Mouse (Mus musculus): ENCODE measurements around the gene Sppl3.
A peak's percentile ranks its signal among the peaks of the same experiment; 100 is the strongest.

Sppl3 gene

DNA sequence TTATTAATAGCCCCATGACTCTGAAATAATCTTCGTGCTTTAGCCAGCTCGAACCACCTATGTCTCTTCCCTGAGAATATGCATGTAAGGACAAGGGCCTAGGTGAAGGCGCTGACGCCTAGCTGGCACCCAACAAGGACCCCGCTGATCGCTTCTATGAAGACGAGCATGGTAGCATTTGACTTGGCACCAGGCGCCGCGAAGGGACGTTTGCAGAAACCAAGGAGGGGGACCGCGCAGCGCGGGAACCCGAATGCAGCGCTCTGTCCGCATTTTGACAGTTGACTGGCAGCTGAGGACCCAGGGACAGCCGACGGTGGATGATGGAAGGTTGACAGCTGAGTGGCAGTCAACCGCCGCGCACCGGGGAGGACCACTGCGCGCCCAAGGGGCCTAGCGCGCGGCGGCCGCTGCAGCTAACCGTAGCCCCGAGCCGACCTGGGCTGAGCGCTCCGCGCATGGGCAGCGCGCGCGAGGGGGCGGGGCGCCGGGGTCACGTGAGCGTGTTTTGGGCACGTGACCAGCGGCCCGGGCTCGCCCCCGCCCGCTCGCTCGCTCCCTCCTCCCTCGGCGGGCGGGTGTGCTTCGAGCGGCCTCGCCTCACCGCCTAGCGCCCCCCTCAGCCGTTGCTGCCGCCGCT, at the start of gene Sppl3:
TSS of gene Sppl3 (plus strand) at position 561 of the 640 bp plus-strand sequence.
- peak; percentile 95 for DNase-seq (ENCODE audit: low read depth, low spot score)

DNA sequence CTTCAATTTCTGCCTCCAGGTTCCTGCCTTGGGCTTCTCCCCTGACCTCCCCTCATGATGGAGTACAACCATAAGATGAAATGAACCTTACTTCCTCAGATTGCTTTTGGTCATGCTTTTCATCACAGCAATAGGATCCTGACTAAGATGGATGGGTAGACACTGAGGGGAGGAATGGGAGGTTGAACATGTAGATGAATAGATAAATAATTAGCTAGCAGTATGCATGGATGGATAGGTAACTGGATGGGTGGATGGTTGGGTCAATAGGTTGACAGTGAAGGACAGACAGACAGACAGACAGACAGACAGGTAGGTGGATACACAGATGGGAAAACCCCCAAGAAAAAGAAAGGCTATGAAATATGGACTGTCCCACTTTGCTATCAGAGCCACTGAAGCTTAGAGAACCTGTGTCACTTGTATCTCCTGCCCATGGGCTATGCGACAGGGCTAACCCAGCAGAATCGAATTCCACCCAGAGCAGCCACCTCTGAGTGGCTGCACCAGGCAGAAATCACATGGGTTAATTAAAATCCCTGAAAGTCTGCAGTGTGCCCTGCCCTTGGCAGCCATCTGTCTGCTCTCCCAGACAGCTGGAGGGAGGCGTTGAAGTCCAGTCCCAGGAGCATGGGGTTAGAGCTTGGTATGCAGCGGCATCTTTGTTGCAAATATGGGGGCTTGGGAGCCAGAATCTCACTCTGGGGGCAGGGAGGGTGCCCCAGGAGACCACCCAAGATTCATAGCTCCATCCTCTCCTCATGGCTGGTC, 49.2 kb upstream of the Sppl3 start:
- no peak for DNase-seq (ENCODE audit: low read depth, low spot score)

DNA sequence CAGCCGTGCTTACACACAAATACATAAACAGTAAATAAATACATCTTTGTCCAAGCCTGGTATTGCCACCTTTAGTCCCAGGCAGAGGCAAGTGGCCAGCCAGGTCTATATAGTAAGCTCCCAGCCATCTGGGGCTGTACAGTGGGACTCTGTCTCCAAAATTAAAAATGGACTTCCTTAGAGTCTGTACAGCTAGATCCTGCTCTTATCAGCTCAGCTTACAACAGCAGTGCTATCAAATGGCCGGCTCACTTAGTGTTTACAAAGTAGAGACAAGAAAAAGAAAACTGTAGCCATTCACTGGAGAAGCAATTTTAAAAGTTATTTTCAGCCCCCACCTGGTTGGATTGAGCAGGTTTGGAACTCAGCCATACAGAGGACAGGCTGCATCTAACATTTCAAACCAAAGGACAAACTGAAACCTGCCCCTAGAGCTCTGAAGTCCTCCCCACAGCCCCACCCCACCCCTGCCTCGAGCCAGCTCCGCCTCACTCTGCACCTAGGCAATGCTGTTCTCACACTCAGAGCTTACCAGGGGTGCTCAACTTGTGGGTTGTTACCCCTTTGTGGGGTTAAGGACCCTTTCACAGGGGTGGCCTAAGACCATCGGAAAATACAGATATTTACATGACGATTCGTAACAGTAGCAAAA, 46.5 kb upstream of the Sppl3 start:
- no peak for DNase-seq (ENCODE audit: low read depth, low spot score)

- no peak for DNase-seq (ENCODE audit: low read depth, low spot score)
Measured at GRCm38 (mm10) chr5:114964967-114965898, 45.7 kb upstream of the Sppl3 start.

GRCm38 (mm10) chr5:114967523-114968268, 43.2 kb upstream of the Sppl3 start:
- DNase-seq (ENCODE audit: low read depth, low spot score) = peak; percentile 46

GRCm38 (mm10) chr5:114968651-114969050, 42.3 kb upstream of the Sppl3 start:
- no peak for DNase-seq (ENCODE audit: low read depth, low spot score)

- no peak for DNase-seq (ENCODE audit: low read depth, low spot score)
Measured at GRCm38 (mm10) chr5:114969064-114969463, 41.9 kb upstream of the Sppl3 start.

- DNase-seq (ENCODE audit: low read depth, low spot score) = no peak
Measured at GRCm38 (mm10) chr5:114969609-114970215, 41.2 kb upstream of the Sppl3 start.

GRCm38 (mm10) chr5:114970824-114971227, 40.1 kb upstream of the Sppl3 start, which contains the start of gene Hnf1a:
Hnf1a (minus strand) TSS chr5:114971094.
- no peak for DNase-seq (ENCODE audit: low read depth, low spot score)

- no peak for DNase-seq (ENCODE audit: low read depth, low spot score)
Measured at GRCm38 (mm10) chr5:114972201-114972600, 38.7 kb upstream of the Sppl3 start.

DNA sequence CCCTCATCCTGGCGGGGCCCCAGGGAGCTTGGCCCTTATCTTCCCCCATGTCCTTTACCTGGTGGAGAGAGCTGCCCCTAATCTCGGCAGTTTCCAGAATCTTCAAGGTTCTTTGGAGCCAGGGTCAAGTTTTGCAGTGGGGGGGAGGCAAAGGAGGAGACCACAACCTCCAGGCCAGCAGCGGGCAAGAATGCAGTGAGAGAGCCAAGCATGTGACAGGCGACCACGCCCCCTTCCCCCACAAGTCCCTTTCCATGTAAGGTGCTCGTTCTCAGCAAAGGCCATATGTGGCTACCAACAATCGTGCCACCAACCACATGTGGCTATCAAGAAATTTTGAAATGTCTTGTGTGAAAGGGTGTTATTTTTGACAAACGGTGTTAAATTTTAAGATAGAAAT, 37.8 kb upstream of the Sppl3 start:
- no peak for DNase-seq (ENCODE audit: low read depth, low spot score)

DNA sequence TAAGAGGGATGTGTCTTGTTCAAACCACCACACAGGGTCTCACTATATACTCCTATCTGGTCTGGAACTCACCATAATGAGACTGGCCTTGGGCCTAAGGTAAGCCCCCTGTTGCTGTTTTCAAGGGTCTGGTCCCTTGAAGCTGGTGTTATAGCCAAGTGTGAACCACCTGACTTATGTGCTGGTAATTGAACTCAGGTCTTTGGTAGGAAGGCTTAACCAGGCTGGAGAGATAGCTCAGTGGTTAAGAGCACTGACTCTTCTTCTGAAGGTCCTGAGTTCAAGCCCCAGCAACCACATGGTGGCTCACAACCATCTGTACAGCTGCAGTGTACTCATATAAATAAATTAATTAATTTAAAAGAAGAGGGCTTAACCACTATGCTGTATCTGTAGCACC, 34.0 kb upstream of the Sppl3 start:
- no peak for DNase-seq (ENCODE audit: low read depth, low spot score)

DNA sequence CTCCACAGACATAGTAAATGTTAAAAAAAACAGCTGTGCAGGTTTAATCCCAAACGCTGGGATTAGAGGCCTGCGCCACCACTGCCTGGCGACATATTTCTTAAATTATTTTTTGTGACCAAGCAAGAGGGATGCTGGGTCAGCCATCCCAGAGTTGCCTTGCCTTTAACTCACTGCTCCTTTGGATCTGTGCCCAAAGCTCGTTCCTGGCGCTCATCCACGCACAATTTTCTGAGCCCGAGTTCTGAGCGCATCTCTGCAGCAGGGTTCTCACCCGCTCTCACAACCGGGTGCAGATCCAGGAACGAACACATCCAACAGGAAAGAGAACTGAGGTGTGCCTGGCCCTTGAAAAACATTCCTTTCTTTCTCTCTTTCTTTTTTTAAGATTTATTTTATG, 32.5 kb upstream of the Sppl3 start:
- no peak for DNase-seq (ENCODE audit: low read depth, low spot score)

DNA sequence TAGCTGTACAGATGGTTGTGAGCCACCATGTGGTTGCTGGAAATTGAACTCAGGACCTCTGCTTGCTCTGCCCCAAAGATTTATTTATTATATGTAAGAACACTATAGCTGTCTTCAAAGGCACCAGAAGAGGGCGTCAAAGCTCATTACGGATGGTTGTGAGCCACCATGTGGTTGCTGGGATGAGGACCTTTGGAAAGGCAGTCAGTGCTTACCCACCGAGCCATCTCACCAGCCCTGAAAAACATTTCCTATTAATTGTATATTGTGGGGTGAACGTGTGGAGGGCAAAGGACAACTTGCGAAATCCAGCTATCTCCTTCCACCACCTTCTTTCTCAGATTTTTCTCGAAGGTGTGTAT, 32.1 kb upstream of the Sppl3 start:
- peak; percentile 85 for DNase-seq (ENCODE audit: low read depth, low spot score)

- DNase-seq (ENCODE audit: low read depth, low spot score) = peak; percentile 72
Measured at GRCm38 (mm10) chr5:114979250-114980121, 31.5 kb upstream of the Sppl3 start.

GRCm38 (mm10) chr5:114980122-114980748, 30.7 kb upstream of the Sppl3 start:
- DNase-seq (ENCODE audit: low read depth, low spot score) = no peak

DNA sequence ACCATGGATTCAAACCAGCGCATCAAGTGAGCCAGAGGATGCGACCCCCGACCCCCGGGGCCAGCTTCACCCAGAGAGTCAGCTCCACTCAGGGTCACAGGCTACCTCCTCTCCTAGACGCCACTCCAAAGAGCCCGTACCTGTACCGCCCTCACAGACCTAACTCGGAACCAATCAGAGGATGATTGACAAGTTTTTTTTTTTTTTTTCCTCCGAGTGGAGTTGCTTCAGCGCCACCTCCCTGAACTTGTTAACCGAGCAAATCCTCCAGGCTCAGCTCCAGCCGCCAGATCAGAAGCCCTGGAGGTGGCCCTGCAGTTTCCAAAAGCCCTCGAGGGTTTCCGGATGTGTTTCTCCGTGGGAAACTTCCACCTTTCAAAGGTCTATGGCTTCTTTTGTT, 28.9 kb upstream of the Sppl3 start:
- no peak for DNase-seq (ENCODE audit: low read depth, low spot score)

- DNase-seq (ENCODE audit: low read depth, low spot score) = no peak
Measured at GRCm38 (mm10) chr5:114985074-114985473, 25.9 kb upstream of the Sppl3 start.

- DNase-seq (ENCODE audit: low read depth, low spot score) = no peak
Measured at GRCm38 (mm10) chr5:114996447-114996846, 14.5 kb upstream of the Sppl3 start.
